Mouse (Mus musculus): ENCODE results near the gene Cd151.

Cd151 gene

GRCm38 (mm10) chr7:141467230-141468030, at the start of gene Cd151:
TSS of gene Cd151 (plus strand) at chr7:141467392.
- DNase-seq (ENCODE audit: low spot score in 2 of 2), result peak in 1 of 2 experiments; percentile 66

- no peak for DNase-seq (ENCODE audit: low spot score in 2 of 2)
Observed at GRCm38 (mm10) chr7:141417731-141418681, 49.2 kb upstream of the Cd151 start.

DNA sequence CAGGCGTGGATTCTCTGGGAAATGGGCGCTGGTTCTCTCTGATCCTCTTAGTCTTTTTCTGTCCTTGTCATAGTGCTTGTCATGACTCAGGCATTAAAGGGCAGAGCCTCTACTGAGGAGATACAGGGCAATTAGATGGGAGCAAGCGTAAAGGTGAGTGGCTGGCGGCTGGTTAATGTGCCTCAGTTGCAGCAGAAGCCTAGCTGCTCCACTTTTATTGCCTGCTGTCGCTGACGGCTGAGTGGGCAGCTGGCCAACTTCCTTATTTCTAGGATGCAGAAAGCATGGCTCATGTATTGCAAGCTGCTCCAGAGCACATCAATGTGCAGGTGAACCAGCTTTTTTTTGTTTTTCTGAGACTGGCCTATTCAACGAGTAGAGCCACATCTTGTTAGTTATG, 48.2 kb upstream of the Cd151 start:
- no peak for DNase-seq (ENCODE audit: low spot score in 2 of 2)

GRCm38 (mm10) chr7:141420030-141420702, 47.0 kb upstream of the Cd151 start:
- no peak for DNase-seq (ENCODE audit: low spot score in 2 of 2)

- DNase-seq (ENCODE audit: low spot score in 2 of 2), result no peak
Observed at GRCm38 (mm10) chr7:141423811-141424210, 43.4 kb upstream of the Cd151 start.

DNA sequence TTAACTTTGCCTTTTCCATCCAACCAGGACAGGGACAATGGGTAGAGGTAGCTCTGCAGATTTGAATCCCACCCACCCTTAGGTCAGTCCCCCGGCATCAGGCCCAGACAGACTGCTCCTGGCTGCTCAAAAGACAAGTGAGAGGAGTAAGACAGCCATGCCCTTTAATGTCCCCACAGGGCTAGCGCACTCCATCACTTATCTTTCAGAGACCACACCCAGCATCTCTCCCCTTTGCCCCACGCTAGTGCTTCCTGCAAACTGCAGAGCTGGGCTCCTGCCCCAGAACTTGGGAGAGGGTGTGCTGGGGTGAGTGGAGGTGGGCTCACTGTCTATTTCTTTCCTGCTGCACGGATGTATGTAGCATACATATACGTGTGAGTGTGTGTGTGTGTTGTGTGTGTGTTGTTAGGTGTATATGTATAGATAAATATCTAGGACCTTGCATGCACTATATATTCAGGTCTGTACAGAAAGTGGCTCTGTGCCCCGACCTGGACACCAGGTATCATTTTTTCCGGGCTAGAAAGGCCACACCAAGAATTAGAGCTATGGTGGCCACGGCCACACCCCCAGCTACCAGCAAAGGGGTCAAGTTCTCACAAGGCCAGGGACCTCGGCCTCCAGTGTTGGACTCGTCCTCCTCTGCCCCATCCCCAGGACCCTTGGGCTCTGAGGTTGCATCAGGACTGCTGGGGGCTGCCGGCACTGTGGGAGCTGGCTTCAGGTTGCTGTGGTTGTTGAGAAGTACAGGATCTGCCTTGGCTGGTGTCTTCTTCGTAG, 40.1 kb upstream of the Cd151 start:
- no peak for DNase-seq (ENCODE audit: low spot score in 2 of 2)

GRCm38 (mm10) chr7:141428701-141429100, 38.5 kb upstream of the Cd151 start:
- no peak for DNase-seq (ENCODE audit: low spot score in 2 of 2)

GRCm38 (mm10) chr7:141429310-141429709, 37.9 kb upstream of the Cd151 start, which contains the start of gene Cend1:
TSS of gene Cend1 (minus strand) at chr7:141429491.
- peak in 1 of 2 experiments; percentile 56 for DNase-seq (ENCODE audit: low spot score in 2 of 2)

DNA sequence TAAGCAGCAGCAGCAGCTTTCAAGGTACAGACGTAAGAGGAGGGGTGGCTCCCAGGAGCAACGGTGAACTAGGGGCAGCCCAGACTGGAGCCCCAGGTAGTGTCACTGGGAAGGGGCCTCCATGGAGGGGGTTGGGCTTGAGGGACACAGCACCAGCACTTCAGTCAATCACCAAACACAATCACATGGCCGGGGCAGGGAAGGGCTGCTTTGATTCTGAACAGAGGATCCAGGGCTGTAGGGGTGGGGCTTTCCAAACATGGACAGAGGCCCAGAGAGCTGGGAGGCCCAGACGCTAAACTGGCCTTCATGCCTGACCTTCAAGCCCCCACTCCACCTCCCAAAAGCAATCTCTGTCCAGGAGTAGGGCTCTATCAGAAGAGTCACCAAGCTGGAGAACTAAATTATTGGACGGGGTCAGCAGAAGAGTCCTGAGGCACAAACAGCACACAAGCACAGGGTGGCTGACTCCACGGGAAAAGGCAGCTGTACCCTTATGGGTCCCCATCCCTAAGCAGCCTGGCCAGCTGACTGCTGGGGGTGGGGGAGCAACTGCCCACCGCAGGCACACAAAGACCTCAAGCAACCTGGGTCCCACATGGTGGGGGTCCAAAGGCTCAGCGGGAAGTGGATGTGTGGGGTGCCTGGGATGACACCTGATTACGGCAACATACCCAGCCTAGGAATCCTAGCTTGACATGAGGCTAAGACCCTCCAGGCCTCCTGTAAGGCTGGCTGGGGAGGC, 37.2 kb upstream of the Cd151 start:
- no peak for DNase-seq (ENCODE audit: low spot score in 2 of 2)

DNA sequence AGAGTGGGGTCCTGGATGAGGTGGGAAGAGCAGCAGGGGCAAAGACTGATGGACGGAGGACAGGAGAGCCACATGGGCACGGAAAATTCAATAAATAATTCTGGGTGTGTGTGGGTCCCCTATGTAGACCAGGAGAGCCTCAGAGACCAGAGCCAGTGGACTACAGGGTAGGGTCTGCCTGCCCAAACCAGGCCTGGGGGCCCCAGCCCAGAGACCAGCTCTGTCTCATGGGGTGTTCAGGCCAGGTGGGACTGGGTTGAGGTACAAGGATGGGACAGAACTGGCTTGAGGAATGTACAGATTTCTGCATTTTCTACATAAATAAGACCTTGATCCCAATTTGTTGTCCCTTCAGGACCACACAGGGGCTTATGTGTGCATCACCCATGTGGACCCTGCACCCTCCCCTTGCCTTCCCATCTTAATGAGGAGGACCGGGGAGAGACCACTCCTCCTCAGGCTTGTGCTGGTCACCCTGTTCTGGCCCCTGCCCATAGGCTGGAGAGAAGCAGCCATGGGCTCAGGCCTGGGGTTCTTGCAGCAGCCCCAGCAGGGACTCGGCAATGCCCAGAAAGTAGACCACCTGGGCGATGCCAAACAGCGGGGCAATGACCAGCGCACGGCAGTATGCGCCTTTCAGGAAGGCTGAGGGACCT, 36.5 kb upstream of the Cd151 start:
- DNase-seq (ENCODE audit: low spot score in 2 of 2), result no peak

DNA sequence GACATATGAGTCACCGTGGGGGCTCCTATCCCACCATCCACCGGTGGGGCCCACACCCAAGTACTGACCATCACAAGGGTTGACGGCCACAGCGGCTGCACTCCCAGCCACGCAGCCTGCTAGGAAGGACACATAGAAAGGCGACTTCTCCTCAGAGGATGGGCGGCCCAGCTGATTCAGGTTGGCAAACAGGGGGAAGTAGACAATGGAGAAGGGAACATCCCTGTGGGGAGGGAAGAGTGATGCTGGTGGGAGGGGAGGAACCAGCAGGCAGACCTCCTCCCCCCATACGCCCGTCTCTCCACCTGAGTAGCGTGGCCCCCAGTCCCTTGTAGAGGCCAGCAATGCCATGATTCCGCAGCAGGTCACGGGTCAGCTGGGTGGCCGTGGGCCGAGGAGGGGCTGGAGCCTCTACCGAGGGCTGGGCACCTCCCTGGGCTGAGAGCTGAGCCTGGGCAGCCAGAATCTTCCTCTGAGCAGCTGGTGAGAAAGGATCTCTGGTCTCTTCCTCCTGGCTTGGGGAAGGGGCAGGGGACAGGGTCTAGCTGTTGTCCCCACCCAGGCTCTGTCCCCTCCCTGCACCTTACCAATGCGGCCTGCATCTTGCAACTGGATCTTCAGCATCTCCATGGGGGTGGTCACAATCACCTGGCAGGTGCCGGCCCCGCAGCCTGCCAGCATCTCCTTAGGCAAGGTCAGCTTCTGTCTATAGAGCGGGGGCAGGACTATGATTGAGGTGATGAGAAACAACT, 35.6 kb upstream of the Cd151 start:
- no peak for DNase-seq (ENCODE audit: low spot score in 2 of 2)

DNA sequence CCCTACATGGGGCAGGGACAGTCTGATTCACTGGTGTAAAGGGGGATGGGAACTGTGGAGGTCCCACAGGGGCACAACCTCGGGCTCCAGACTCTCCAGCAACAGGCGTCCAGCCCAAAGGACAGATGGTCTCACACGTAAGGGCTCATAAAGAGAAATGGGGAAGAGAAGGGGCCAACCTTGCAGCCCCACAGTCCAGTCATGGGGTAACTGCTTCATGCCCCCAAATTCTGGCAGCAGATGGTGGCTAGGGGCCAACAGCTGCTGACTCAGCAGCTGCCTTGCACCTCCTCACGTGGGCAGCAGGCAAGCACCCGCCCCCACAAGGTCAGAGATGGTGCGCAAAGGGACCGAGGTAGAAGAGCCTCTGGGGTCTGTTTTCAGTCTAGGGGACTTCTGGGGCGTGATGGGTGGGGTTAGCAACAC, 35.0 kb upstream of the Cd151 start:
- DNase-seq (ENCODE audit: low spot score in 2 of 2), result no peak

DNA sequence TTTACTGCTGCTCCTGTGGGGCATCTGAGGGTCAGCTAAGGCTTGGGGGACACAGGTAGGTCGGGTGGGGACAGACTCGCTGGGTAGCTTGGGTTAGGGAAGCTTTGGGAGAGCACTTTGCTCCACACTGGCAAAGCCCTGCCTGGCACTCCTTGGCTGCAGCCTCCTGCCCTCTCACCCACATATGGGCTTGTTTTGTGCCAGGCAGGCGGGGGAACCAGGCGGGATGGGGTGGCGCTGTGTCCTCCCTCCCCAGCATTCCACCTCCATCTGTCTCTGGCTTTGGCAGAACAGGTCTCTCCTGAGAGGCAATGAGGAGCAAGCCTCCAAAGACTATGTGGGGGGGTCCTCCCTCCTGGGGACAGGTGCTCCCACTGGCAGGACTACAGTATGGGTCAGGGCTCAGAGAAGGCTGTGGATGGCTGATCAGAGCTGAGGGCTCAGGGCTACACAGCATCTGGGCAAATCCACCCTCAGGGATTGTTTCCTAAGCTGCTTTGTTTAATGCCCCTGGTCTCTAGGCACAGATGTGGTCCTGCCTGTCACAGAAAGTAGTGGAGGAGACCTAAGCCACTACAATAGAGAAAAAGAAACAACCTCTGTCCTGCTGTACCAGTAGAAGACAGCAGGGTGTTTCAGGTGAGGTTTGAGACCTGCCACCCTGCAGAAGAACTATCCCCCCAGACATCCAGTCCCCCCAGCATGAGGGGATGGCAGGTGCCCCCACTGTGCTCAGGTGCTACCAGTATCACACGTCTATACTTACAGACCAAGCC, 34.3 kb upstream of the Cd151 start:
- peak in 1 of 2 experiments; percentile 46 for DNase-seq (ENCODE audit: low spot score in 2 of 2)

DNA sequence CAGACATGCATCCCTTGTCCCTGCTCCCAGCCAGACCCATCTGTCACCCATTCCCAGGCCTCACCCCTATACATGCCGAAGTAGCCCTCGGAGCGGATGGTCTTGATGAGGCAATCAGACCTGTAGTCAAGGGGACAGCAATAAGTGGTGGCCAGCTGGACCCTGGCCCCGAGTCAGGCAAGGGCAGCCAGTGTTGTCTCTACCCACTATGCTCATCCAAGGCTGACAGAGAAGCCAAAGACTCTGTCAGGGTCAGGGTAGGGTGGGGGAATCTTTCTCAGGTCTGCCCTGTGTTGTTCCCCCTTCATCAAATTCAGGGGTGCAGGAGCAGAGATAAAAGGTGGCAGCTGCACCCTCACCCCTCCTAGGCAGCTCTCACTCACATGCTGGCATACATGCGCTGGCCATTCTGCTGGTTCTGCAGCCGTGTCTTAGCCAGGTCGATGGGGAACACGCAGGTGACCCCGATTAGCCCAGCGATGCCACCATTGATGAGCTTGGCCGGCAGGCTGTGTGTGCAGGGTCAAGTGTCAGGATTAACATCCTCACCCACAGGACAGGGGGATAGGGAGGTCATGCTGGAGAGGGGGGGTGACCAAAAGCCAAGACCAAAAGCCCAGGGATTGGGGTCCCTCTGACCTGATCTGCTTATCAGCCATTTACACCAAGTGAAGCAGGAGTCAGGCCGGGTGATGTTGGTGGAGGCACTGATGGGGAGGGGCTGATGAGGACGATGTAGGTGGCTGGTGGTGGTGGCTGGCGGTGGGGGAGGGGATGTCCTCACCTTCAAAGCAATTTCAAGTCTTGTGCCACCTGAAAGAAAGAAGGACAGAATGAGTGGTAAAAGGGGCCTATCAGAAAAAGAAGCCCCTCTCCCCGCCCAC, 33.4 kb upstream of the Cd151 start:
- no peak for DNase-seq (ENCODE audit: low spot score in 2 of 2)

DNA sequence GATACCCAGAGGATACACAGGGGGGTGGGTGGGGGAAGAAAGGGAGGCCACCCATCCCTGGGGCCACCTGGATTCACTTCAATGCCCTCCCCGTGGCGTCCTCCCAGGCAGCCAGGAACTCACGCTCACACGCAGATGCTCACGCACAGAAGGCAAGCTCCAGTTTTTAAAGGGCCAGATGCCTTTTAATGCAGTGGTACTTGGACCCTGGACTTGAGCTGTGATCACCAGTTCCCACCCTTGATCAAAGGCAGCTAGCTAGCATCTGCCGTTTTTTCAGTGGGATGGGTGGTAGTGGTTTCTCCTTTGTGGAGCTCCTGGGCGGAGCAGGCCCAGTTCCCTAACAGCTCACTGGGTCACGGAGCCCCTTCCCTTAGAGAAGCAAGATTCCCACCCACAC, 32.7 kb upstream of the Cd151 start:
- no peak for DNase-seq (ENCODE audit: low spot score in 2 of 2)

DNA sequence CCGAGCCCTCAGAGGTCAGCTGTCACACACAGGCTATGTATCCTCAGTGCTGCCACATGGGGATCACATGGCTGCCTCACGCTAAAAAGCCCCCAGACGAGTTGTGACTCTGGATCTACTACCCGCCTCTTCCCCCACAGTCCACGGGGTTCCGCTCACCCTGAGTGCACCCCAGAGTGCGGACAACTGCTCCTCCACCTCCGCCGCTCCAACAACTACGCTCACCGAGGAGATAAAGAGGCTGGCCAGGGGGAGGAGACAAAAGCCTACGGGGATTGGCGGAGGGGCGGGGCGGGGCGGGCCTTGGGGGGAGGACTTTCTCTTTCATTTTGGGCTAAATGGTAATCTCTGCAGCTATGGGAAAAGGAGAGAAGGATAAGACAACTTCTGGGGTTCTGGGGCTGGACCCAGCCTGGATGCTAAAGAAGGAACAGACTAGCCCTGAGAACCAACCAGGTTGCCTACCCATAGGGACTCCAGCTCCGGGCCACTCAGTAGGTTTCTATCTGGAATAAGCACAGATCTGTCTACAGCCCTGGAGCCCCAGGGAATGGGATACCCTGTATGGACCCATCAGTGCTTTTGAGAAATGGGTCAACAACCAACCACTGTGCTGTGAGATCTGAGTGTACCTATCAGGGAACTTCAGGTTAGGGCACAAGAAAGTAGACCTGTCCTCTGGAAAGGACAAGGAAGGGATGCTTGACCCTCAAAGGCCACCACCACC, 31.9 kb upstream of the Cd151 start:
- no peak for DNase-seq (ENCODE audit: low spot score in 2 of 2)

Data from cerebellum, postnatal 4 days (tissue).